Mouse (Mus musculus): ENCODE results near the gene AL732309.1. TPM values are rescaled to one million over a fixed set of nuclear protein-coding genes. Genes with fewer than 3 reads are reported as not detected.

Gene AL732309.1
- polyA plus RNA-seq, 1 experiment from 2014 or later, result 6.0 TPM

DNA sequence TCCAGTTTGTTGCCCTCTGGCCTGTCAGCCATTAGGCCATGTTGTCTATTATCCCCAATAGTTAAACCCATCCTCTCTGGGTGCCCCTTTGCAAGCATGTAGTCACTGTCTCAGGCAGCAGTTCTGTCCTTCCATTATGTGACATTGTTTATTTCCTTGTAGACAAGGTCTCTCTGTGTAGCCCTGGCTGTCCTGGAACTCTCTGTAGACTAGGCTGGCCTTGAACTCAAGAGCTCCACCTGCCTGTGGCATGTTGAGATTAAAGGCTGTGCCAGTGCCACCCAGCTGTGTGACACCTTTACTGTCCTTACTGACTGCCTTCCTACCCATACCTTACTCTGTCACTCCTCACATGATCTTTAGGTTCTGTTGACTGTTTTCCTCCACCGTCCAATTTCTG lies 5.7 kb upstream of the AL732309.1 start:
- Histone ChIP-seq H3K27me3 (no peaks in the 10 kb centered on the region), H3K9me3 (no peaks in the 10 kb centered on the region), H3K27ac (no peak overlapping the region), H3K4me3 (no peak overlapping the region), H3K9ac (no peak overlapping the region), H3K4me1 (peaks cover 18% of the 10 kb centered on the region), H3K36me3 (peaks cover 56% of the 10 kb centered on the region), H3K4me2 (replicated peaks) (no peak overlapping the region)
- 85% methylated on average over 1 of the region's 1 CpGs for WGBS
- no peak for ATAC-seq (ENCODE audit: low FRiP score, low read depth)

DNA sequence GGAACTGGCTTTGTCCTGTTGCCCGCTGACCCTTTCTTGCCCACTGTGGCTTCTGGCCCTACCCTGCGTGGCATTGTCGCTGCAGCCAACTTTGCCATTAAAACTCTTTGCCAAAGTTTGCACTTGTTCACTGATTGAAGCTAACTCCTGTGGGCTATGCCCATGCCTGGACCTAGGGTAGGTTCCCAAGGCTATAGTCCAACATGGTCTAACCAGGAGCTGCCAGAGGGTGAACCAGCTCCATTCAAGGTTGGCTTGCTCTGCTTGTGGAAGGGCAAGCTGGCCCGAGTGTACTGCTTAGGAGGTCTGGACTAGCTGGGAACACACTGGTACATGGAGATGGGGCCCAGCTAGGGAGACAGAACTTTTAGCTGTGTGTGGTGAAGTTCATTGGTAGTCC lies 2.5 kb downstream of the AL732309.1 start:
- H3K27ac ChIP-seq, result no peak overlapping the region
- H3K27me3 ChIP-seq, result peaks cover 40% of the 10 kb centered on the region
- no peak overlapping the region for H3K4me3 ChIP-seq
- no peak overlapping the region for H3K9ac ChIP-seq
- H3K36me3 ChIP-seq, result peaks cover 38% of the 10 kb centered on the region
- no peaks in the 10 kb centered on the region for H3K9me3 ChIP-seq
- 83% methylated on average over 4 of the region's 4 CpGs for WGBS
- H3K4me1 ChIP-seq, result peaks cover 24% of the 10 kb centered on the region
- ATAC-seq (ENCODE audit: low FRiP score, low read depth), result no peak
- no peak overlapping the region for H3K4me2 ChIP-seq (replicated peaks)

DNA sequence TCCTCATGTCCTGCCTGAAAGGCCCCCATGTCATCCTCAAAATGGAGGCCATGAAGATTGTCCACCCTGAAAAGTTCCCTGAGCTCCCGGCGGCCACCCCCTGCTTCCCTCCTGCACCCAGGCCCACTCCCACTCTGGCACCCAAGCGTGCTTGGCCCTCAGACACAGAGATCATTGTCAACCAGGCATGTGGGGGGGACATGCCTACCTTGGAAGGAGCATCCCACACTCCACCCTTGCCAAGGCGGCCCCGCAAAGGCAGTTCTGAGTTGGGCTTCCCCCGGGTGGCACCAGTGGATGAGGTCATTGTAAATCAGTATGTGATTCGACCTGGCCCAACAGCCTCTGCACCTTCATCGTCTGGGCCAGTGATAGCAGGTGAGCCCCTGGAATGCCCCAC lies 3.3 kb downstream of the AL732309.1 start:
- ATAC-seq (ENCODE audit: low FRiP score, low read depth), result no peak
- H3K27ac ChIP-seq, result no peak overlapping the region
- H3K4me3 ChIP-seq, result no peak overlapping the region
- peak overlapping the region; percentile 95; the same call in 1 of the 2 replicates for H3K4me2 ChIP-seq (replicated peaks)
- H3K9ac ChIP-seq, result no peak overlapping the region
- H3K27me3 ChIP-seq, result peaks cover 45% of the 10 kb centered on the region
- peaks cover 24% of the 10 kb centered on the region for H3K4me1 ChIP-seq
- WGBS, result 74% methylated on average over 8 of the region's 8 CpGs
- H3K9me3 ChIP-seq, result no peaks in the 10 kb centered on the region
- peaks cover 30% of the 10 kb centered on the region for H3K36me3 ChIP-seq

DNA sequence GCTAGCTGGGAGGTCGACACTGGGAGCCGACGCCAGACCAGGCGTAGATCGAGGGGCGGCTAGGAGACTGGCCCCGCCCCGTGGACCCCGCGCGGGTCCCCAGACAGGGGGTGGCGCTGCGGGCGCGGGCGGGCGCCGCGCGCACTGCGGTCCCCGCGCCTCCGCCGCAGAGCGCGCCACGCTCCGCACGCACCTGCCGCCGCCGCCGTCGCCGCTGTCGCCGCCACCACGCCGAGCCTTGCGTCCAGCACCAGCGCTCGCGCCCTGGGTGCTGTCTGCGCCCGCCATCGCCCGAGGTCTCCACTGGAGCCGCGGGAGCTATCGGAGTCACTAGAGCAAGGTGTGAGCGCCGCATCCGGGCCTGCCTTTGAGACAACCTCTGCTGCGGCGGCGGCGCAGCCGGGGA lies 4.6 kb downstream of the AL732309.1 start, which contains the start of the genes Rnf208 and Cysrt1:
Gene Rnf208, plus strand, starts transcription at position 155 of the 406 bp plus-strand sequence.
Gene Cysrt1, minus strand, starts transcription at position 352 of the 406 bp plus-strand sequence.
- no peak within 1 kb of the TSS for H3K27ac ChIP-seq
- 0% methylated on average over 39 of the region's 59 CpGs for WGBS

DNA sequence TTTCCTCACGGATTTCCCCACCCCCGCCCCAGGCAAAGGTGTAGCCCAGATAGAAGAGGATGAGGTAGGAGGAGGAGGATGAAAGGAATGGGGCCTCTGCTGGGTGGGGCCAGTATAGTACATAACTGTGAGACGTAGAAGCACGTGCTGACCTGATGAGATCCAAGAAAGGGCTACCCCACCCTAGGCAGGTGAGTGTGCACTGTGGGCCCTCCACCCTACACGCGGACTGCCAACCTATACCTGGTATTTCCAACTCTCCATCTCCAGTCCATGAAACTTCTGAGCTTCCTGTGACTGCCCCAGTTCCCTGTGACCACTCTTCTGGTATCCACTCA lies 5.3 kb downstream of the AL732309.1 start:
- WGBS, result 13% methylated on average over 6 of the region's 6 CpGs
- Histone ChIP-seq H3K4me2 (replicated peaks) (peak overlapping the region; percentile 95), H3K27me3 (peaks cover 49% of the 10 kb centered on the region), H3K9me3 (no peaks in the 10 kb centered on the region), H3K36me3 (peaks cover 13% of the 10 kb centered on the region), H3K4me1 (peaks cover 24% of the 10 kb centered on the region), H3K4me3 (peak overlapping the region; percentile 58), H3K9ac (peak overlapping the region; percentile 70; the same call in 1 of the 2 replicates), H3K27ac (no peak overlapping the region)
- ATAC-seq (ENCODE audit: low FRiP score, low read depth), result no peak

More for the DNA sequence above, 4.6 kb downstream of the AL732309.1 start, which contains the start of the genes Rnf208 and Cysrt1:
- Histone ChIP-seq H3K9me3 (no peaks in the 10 kb centered on the region), H3K9ac (peak within 1 kb of the TSS; percentile 70), H3K4me3 (peak within 1 kb of the TSS; percentile 58), H3K36me3 (peaks cover 18% of the 10 kb centered on the region), H3K4me2 (replicated peaks) (peak within 1 kb of the TSS; percentile 95), H3K27me3 (peaks cover 45% of the 10 kb centered on the region), H3K4me1 (peaks cover 24% of the 10 kb centered on the region)
- no peak for ATAC-seq (ENCODE audit: low FRiP score, low read depth)

DNA sequence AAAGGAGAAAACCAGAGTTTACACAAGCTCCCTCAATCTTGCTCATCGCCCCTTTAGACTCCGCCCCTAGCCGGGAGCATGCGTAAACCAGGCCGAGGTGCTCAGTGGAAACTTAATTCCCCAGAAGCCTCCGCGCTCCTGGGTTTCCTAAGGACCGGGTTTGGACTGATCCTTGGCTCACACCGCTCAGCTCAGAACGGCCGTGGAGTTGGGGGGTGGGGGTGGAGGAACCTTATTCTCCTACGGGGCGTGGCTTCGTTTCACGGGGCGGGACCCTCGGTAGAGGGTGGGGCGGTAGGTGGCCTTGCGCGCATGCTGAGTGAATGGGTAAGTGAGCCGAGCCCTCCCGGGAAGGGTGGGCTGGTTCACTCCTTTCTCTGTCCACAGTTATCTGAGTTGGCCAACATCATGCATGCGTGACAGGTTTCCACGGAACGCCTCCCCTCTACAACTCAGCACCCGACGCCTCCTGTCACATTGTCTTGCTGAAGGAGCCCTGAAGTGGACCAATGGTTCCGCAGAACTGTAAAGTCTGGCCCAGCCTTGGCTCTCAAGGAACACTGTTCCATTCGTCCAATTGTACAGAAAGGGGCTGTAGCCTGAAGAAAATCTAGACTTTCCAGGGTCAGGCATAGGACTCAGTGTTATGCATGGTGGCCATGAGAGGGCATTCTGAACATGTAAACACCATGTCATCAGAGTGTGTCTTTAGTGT lies 5.8 kb downstream of the AL732309.1 start:
- H3K4me1 ChIP-seq, result peaks cover 24% of the 10 kb centered on the region
- H3K27me3 ChIP-seq, result peaks cover 54% of the 10 kb centered on the region
- H3K36me3 ChIP-seq, result peaks cover 8% of the 10 kb centered on the region
- ATAC-seq (ENCODE audit: low FRiP score, low read depth), result peak; percentile 80
- H3K9me3 ChIP-seq, result no peaks in the 10 kb centered on the region
- 2% methylated on average over 29 of the region's 29 CpGs for WGBS
- peak overlapping the region; percentile 58 for H3K9ac ChIP-seq
- peak overlapping the region; percentile 11; the same call in 1 of the 2 replicates for H3K27ac ChIP-seq
- H3K4me3 ChIP-seq, result peak overlapping the region; percentile 58
- peak overlapping the region; percentile 95 for H3K4me2 ChIP-seq (replicated peaks)

DNA sequence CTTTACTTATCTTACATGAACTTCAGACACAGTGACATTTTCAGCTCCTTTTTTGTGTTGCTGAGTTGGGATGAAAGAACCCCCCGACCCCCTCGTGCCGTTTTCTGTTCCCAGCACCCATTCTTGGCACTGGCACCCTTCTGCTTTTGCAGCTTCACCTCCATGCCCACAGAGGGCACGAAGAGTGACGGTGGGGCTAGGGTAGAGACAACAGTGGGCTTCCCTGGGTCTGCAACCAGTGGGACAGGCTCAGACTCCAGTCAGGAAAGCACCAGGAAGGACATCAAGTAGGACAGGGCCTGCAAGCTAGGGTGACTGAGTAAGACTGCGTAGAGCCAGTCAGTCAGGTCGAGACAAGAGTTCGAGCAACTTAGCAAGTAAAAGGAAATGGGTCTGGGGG lies 6.4 kb downstream of the AL732309.1 start:
- 51% methylated on average over 8 of the region's 8 CpGs for WGBS
- H3K9me3 ChIP-seq, result no peaks in the 10 kb centered on the region

DNA sequence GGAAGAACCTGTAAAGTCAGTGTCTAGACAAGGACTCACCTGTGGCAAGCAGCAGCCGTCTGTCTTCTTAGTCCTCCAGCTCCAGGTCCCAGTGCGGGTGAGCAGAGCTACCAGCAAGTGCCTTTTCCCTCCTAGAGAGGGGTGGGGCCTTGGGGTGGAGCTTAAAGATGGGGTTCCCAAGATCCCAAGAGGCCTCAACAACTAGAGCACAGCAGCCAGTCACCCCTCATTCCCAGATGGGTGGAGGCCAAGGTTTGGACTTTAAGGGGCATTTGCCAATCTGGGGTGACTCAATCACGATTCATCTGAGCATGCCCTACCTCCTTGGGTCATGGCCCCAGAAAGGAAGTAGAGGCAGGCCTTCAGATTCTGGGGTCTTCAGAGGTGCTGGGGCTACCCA lies 6.9 kb downstream of the AL732309.1 start:
- H3K4me3 ChIP-seq, result no peak overlapping the region
- H3K4me1 ChIP-seq, result peaks cover 24% of the 10 kb centered on the region
- no peaks in the 10 kb centered on the region for H3K36me3 ChIP-seq
- ATAC-seq (ENCODE audit: low FRiP score, low read depth), result no peak
- no peak overlapping the region for H3K4me2 ChIP-seq (replicated peaks)
- H3K27ac ChIP-seq, result no peak overlapping the region
- WGBS, result 86% methylated on average over 3 of the region's 3 CpGs
- no peak overlapping the region for H3K9ac ChIP-seq
- no peaks in the 10 kb centered on the region for H3K9me3 ChIP-seq
- peaks cover 55% of the 10 kb centered on the region for H3K27me3 ChIP-seq

More for the DNA sequence above, 6.4 kb downstream of the AL732309.1 start:
- H3K27ac ChIP-seq, result peak overlapping the region; percentile 11; the same call in 1 of the 2 replicates
- 0 out of 2 replicates have a peak, but pooled peaks cover 2% of the 10 kb centered on the region for H3K36me3 ChIP-seq
- ATAC-seq (ENCODE audit: low FRiP score, low read depth), result peak; percentile 22
- peak overlapping the region; percentile 58 for H3K4me3 ChIP-seq
- H3K9ac ChIP-seq, result peak overlapping the region; percentile 58
- H3K27me3 ChIP-seq, result peaks cover 55% of the 10 kb centered on the region
- H3K4me1 ChIP-seq, result peaks cover 24% of the 10 kb centered on the region
- peak overlapping the region; percentile 95 for H3K4me2 ChIP-seq (replicated peaks)

DNA sequence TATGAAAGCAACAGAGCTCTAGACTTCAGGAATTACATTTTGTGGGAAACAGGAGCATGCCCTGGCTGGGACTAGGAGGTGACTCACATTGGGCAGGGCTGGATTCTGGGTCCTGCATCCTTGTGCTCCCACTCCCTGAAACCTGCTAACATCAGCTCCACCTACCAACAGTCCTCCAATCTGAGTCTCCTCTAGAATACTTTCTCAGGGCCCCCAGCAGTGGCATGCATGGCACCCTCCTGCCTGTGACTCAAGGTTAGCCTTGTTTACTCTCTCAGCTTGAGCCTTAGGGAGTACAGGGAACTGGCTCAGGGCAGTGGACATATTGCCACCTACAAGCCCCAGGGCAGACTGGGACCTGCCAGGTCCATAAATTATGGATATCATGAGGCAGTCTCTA lies 8.6 kb downstream of the AL732309.1 start:
- H3K4me3 ChIP-seq, result no peak overlapping the region
- H3K9me3 ChIP-seq, result no peaks in the 10 kb centered on the region
- no peak overlapping the region for H3K9ac ChIP-seq
- ATAC-seq (ENCODE audit: low FRiP score, low read depth), result no peak
- no peak overlapping the region for H3K27ac ChIP-seq
- no peaks in the 10 kb centered on the region for H3K36me3 ChIP-seq
- H3K27me3 ChIP-seq, result peaks cover 51% of the 10 kb centered on the region
- no peak overlapping the region for H3K4me2 ChIP-seq (replicated peaks)
- H3K4me1 ChIP-seq, result peaks cover 24% of the 10 kb centered on the region

DNA sequence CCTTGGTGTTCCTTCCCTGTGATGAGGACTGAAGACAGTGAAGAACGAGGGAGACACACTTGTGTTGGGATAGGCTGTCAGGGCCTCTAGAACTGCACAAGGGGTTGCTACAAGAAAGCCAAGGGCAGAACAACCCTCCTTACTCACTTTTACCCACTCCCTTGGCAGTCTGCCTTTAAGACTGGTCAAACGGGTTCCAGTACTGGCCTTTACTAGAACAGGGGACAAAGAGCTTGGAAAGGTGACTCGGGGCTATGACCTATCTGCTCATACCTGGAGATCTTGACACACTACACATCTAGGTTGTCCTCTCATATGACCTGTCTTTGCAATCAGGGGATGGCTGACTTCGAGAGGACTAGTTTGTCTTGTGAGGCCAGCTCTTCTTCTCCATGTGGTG lies 9.1 kb downstream of the AL732309.1 start:
- Histone ChIP-seq H3K4me3 (no peak overlapping the region), H3K4me2 (replicated peaks) (no peak overlapping the region), H3K4me1 (peaks cover 20% of the 10 kb centered on the region), H3K27ac (no peak overlapping the region), H3K9me3 (no peaks in the 10 kb centered on the region), H3K36me3 (no peaks in the 10 kb centered on the region), H3K9ac (no peak overlapping the region), H3K27me3 (peaks cover 50% of the 10 kb centered on the region)
- no peak for ATAC-seq (ENCODE audit: low FRiP score, low read depth)
- WGBS, result 64% methylated on average over 4 of the region's 4 CpGs

DNA sequence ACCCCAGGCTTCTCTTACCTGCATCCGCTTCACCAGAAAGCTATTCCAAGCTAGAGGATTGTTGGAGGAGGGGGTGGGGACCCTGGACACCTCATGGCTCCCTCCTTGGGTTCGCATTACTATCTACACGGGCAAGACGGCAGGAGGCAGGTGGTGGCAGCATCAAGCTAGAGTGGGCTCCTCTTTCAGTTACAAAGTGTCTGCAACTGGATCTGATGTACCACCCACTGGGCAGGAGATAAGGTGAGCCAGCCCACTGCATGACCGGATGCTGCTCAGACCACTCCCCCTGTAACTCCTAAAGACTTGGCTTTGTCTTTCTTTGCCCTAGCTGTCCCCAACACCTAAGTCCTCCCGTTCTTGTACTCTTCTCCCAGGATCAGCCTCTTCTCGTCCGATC lies 10.0 kb downstream of the AL732309.1 start, which contains the start of gene Rnf224:
Gene Rnf224, minus strand, starts transcription at position 174 of the 400 bp plus-strand sequence.
- no peak within 1 kb of the TSS for H3K9ac ChIP-seq
- no peak within 1 kb of the TSS for H3K27ac ChIP-seq
- H3K36me3 ChIP-seq, result no peaks in the 10 kb centered on the region
- peaks cover 12% of the 10 kb centered on the region for H3K4me1 ChIP-seq
- H3K4me3 ChIP-seq, result no peak within 1 kb of the TSS
- H3K4me2 ChIP-seq (replicated peaks), result no peak within 1 kb of the TSS
- H3K27me3 ChIP-seq, result peaks cover 49% of the 10 kb centered on the region
- no peak for ATAC-seq (ENCODE audit: low FRiP score, low read depth)
- no peaks in the 10 kb centered on the region for H3K9me3 ChIP-seq
- 37% methylated on average over 8 of the region's 8 CpGs for WGBS

DNA sequence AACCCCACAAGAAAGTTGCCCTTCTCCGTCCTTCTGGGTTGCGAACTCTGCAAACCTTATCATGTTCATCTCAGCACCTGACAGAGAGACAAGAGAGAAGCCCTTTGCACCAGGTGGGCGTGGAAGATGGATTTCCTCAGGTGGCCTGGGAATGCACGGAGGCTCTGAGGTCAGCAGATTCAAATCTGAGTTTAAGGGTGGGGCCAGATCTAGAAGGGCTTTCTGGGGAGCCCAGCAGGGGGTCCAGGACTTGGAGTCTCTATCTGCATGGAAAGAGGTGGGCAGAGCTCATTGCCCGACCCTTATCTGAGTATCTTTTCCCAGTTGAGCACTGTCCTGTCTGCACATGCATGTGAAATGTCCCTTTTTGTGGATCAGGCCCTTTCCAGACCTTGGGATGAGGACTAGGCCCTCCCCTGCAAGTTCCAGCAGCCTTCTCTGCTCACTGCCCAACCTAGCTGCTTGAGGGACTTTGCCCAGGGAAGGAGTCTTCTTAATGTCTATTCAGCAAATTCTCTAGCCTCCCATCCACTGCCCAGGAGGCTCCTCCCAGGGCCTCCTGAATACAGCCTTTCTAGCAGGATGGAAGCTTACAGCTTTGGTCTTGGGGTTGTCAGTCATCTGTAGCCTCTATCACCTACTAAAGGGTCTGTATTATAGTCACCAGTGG lies 12.0 kb downstream of the AL732309.1 start:
- WGBS, result 70% methylated on average over 5 of the region's 5 CpGs
- Histone ChIP-seq H3K4me1 (no peaks in the 10 kb centered on the region), H3K4me3 (no peak overlapping the region), H3K27ac (no peak overlapping the region), H3K36me3 (no peaks in the 10 kb centered on the region), H3K27me3 (peaks cover 51% of the 10 kb centered on the region), H3K4me2 (replicated peaks) (no peak overlapping the region), H3K9me3 (no peaks in the 10 kb centered on the region), H3K9ac (no peak overlapping the region)
- no peak for ATAC-seq (ENCODE audit: low FRiP score, low read depth)

Measured in limb, embryonic 13.5 days (tissue).